Mouse (Mus musculus) adipocyte (in vitro differentiated cells): ENCODE measurements around the gene Nr1i2.
"Not testable (repeated sequence)": the region's sequence is repeated elsewhere in the genome, so short reads cannot be mapped to it uniquely, and the experiment has no call there.

Experiments used
- DNase-seq: peaks from one replicate; pipeline ENCODE4 v3.0.0-alpha.2; 2016; ENCODE audit warnings: low spot score

Nr1i2 gene

GRCm38 (mm10) chr16:38287357-38287756 is 7.3 kb downstream of the Nr1i2 start:
- DNase-seq = no peak

GRCm38 (mm10) chr16:38286541-38286940 is 8.1 kb downstream of the Nr1i2 start:
- DNase-seq = no peak

- no peak for DNase-seq
These were observed 8.8 kb downstream of the Nr1i2 start for GRCm38 (mm10) chr16:38285801-38286200.

GRCm38 (mm10) chr16:38283300-38283699 is 11.3 kb downstream of the Nr1i2 start:
- no peak for DNase-seq

GRCm38 (mm10) chr16:38282559-38283160 is 12.0 kb downstream of the Nr1i2 start:
- peak; percentile 34 for DNase-seq

- DNase-seq = no peak
These were observed 13.7 kb downstream of the Nr1i2 start for GRCm38 (mm10) chr16:38280951-38281350.

- DNase-seq = peak; percentile 27
These were observed 14.8 kb downstream of the Nr1i2 start for GRCm38 (mm10) chr16:38279794-38280193.

GRCm38 (mm10) chr16:38274737-38275136 is 19.9 kb downstream of the Nr1i2 start:
- no peak for DNase-seq

- DNase-seq = no peak
These were observed 22.1 kb downstream of the Nr1i2 start for GRCm38 (mm10) chr16:38272483-38272882.

GRCm38 (mm10) chr16:38271601-38272000 is 23.0 kb downstream of the Nr1i2 start:
- no peak for DNase-seq

GRCm38 (mm10) chr16:38255927-38256326 is 38.7 kb downstream of the Nr1i2 start:
- DNase-seq = no peak

- no peak for DNase-seq
These were observed 39.5 kb downstream of the Nr1i2 start for GRCm38 (mm10) chr16:38255107-38255506.

- no peak for DNase-seq
These were observed 40.6 kb downstream of the Nr1i2 start for GRCm38 (mm10) chr16:38254001-38254400.

GRCm38 (mm10) chr16:38250467-38250866 is 44.2 kb downstream of the Nr1i2 start:
- no peak for DNase-seq

- no peak for DNase-seq
These were observed 46.2 kb downstream of the Nr1i2 start for GRCm38 (mm10) chr16:38248331-38248961.

GRCm38 (mm10) chr16:38245849-38246585 is 48.6 kb downstream of the Nr1i2 start:
- no peak for DNase-seq

- no peak for DNase-seq
These were observed 49.2 kb downstream of the Nr1i2 start for GRCm38 (mm10) chr16:38245379-38245778.

- no peak for DNase-seq
These were observed 50.5 kb downstream of the Nr1i2 start for GRCm38 (mm10) chr16:38244111-38244510.

- DNase-seq = no peak
These were observed 54.5 kb downstream of the Nr1i2 start for GRCm38 (mm10) chr16:38240167-38240566.

- peak; percentile 55 for DNase-seq
These were observed 54.9 kb downstream of the Nr1i2 start for GRCm38 (mm10) chr16:38239729-38240128.

GRCm38 (mm10) chr16:38236936-38237585 is 57.6 kb downstream of the Nr1i2 start:
- DNase-seq = no peak

GRCm38 (mm10) chr16:38222491-38222890 is 72.1 kb downstream of the Nr1i2 start:
- DNase-seq = not testable (repeated sequence)

GRCm38 (mm10) chr16:38205272-38205671 is 89.4 kb downstream of the Nr1i2 start:
- DNase-seq = no peak
